Mouse (Mus musculus) cerebellum, postnatal 14 days (tissue): ENCODE measurements at regions not wholly inside any gene's neighbourhood (a gene's known extent, or its start where the extent isn't known, plus 50 kb on each side); places are given as distances from the start of the nearest gene placed in this dataset.
A peak's percentile ranks its signal among the peaks of the same experiment; 100 is the strongest.

Source experiments
- DNase-seq, 2 experiments: peaks; one replicate each; pipeline ENCODE4 v3.0.0; 2021; ENCODE audit warnings: mixed read lengths in 2 of 2

DNA sequence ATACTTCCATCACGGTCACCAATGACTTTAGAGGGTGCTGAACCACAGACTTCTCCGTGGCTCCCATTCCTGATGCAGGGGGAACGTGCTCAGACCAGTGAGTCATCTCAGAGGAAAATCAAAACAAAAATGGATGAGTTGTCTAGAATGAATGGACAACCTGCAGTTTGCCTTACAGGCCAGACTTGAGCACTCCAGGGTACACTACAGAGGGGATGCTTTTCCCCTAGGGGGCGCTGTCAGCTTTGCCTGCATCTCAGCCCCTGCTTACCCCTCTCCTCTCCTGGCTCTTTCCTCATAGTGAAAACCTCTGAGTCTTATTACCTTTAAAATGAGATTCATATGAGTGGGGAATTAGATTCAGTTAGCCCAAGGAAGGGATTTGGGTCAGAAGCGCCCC is 75.4 kb upstream of the Wscd1 start:
- DNase-seq, result peak; percentile 82 to 91

DNA sequence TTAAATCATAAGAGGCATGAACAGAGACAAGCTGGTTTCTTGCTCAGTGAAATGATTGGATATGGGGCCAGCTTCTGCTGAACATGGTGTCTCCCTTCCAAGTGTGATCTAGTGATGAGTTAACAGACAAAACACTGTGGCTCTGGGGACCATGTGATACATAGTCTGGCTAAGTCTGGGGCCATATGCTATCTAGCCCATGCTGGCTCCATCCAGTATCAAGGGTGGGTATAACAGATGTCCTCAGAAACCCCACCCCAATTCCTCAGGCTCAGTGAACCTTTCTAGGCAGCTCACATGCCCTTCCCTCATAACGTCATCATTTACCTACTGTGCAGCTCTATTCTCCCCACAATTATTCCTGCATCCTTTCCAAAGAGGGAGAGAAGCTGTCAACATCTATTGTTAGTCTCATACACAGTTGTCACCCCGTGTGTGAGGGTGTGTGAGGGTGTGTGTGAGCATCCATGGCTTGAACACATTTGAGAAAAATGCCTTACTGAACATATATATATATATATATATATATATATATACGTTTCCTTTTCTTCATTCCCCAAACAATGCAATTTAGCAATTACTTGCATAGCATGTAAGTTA is 73.9 kb upstream of the Wscd1 start:
- no peak for DNase-seq

DNA sequence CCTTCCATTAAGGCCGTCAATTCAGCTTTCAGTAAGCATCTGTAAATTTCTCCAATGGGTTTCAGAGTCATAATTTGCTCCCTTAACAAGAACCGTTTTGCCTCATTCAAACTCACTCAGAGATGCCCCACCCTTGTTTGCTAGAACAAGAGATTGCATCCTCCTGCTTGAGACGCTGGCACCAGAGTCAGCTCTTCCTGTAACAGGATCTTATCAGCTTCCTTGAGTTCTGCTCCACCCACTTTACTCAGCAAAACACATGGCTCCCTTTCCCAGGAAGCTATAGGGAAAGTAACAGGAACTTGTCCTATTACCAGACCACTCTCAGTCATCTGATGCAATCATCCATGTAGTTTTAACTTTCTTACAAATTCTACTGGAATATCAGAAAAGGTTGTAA is 52.7 kb upstream of the Wscd1 start:
- DNase-seq, result no peak

DNA sequence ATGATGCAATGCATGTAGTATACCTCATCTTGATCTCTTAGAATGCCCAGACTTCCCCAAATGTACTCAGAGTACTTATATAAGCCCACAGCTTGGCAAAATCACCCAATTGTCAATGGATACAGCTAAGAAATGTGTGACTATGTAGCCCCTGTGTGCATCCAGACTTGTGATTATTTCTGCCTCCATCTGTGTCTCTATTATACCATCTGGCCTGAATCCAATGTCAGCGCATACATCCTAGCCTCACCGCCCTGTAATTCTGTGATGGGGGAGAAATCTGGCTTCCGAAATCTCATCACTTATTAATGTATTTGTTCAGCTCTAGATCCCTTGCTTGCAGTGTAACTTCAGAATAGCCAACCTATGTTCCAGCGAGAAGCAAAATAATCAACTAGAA is 50.9 kb upstream of the Wscd1 start:
- no peak for DNase-seq
